Mouse (Mus musculus) bone marrow, adult 2 months (tissue): ENCODE results near the gene P2rx2. TPM values are rescaled to one million over a fixed set of nuclear protein-coding genes. Genes with fewer than 3 reads are reported as not detected.

ENCODE experiments used
- H3K27ac ChIP-seq: fragments of 200-500 bp; 2 replicates; pipeline ENCODE4 v1.5.1; 2012; ENCODE audit warnings: low read depth, mild to moderate bottlenecking, control low read depth, inconsistent platforms, low read length; ENCODE audit not compliant: control insufficient read depth, poor library complexity, insufficient read depth
- H3K4me1 ChIP-seq: fragments of 200-500 bp; 2 replicates; pipeline ENCODE4 v1.6.1; 2011; ENCODE audit warnings: low read length; ENCODE audit not compliant: control insufficient read depth, insufficient read depth
- H3K4me3 ChIP-seq: fragments of 200-500 bp; replicated peaks from 2 replicates; pipeline ENCODE3; 2011; ENCODE audit warnings: mild to moderate bottlenecking, low read depth, low read length, control low read depth; ENCODE audit not compliant: control insufficient read depth
- CTCF ChIP-seq: fragments of 200-500 bp; IDR thresholded peaks from 2 replicates; pipeline ENCODE4 v1.5.1; 2011; ENCODE audit warnings: low read length, control low read depth; ENCODE audit not compliant: control insufficient read depth, insufficient read depth
- POLR2A ChIP-seq: fragments of 200-500 bp; IDR thresholded peaks from 2 replicates; pipeline ENCODE4 v1.6.1; 2011; ENCODE audit warnings: low read depth, mild to moderate bottlenecking, control low read depth, low read length, borderline replicate concordance; ENCODE audit not compliant: control insufficient read depth
- WGBS: fragments of 180-500 bp; shearing (Covaris S2); methylation state at CpG from one replicate; pipeline ENCODE4 v1.1.7; 2018; 5-methylcytosine and 5-hydroxymethylcytosine counted together
- polyA plus RNA-seq: library from polyadenylated mRNA; stranded (reverse); fragments of >200 nt; gene quantifications from 2 replicates; pipeline ENCODE4 v1.2.4, GENCODE M21; 2011; ENCODE audit warnings: low replicate concordance; ENCODE audit not compliant: missing spikeins, insufficient read depth, insufficient read length

Gene P2rx2
- polyA plus RNA-seq, 1 experiment: 1.3 TPM

DNA sequence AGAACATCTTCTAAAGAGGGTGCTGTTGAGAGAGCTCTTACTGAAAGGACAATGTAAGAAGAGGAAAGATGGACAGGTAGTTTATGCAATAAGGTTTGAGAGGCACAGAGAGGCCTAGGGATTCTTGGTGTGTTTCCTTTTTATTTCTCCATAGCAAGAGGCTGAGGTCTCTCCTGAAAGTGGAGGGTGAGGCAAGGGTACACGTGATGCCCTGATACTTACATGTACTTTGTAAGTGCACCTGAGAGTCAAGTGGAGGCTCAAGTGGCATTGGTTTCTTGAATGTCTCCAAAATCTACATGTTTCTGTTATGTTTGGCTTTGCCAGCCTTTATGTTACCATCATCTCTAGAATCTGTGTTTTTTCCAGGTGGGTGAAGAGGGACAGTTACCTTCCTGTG, 46.4 kb downstream of the P2rx2 start:
- TF ChIP-seq CTCF (no peak), POLR2A (no peak)
- Histone ChIP-seq H3K4me1 (no peaks in the 10 kb centered on the region), H3K4me3 (no peak overlapping the region), H3K27ac (no peak overlapping the region)
- WGBS: 88% methylated on average over 1 of the region's 1 CpGs

- 58% methylated on average over 1 of the region's 1 CpGs for WGBS
- H3K4me3 ChIP-seq: no peak overlapping the region
- H3K27ac ChIP-seq: no peak overlapping the region
- no peak for TF ChIP-seq CTCF
- TF ChIP-seq POLR2A: no peak
- H3K4me1 ChIP-seq: no peaks in the 10 kb centered on the region
Observed at GRCm38 (mm10) chr5:110291649-110292048, 51.4 kb downstream of the P2rx2 start.

Other genes with a start within 250 kb of the P2rx2 start
- 0.45 TPM in 1 of 2 replicates, not detected in the other for gene Gm35315, start 248.8 kb downstream of the P2rx2 start, polyA plus RNA-seq
- not detected in 2 replicates for gene Plcxd1, start 243.2 kb downstream of the P2rx2 start, polyA plus RNA-seq
- gene Gtpbp6, start 235.0 kb downstream of the P2rx2 start, polyA plus RNA-seq: 30.6 and 70.2 TPM in 2 replicates
- 1.5 and 3.3 TPM in 2 replicates for gene Zfp605, start 233.1 kb downstream of the P2rx2 start, polyA plus RNA-seq
- gene Chfr, start 207.4 kb downstream of the P2rx2 start, polyA plus RNA-seq: 26.9 and 42.5 TPM in 2 replicates
- gene Golga3, start 166.5 kb downstream of the P2rx2 start, polyA plus RNA-seq: 4.9 and 11.2 TPM in 2 replicates
- 10.0 and 21.0 TPM in 2 replicates for gene Ankle2, start 112.2 kb downstream of the P2rx2 start, polyA plus RNA-seq
- 12.9 and 24.3 TPM in 2 replicates for gene Pgam5, start 73.3 kb downstream of the P2rx2 start, polyA plus RNA-seq
- gene Pxmp2, start 57.0 kb downstream of the P2rx2 start, polyA plus RNA-seq: 7.9 and 33.1 TPM in 2 replicates
- gene Pole, start 56.9 kb downstream of the P2rx2 start, polyA plus RNA-seq: 39.8 and 57.3 TPM in 2 replicates
- not detected in 2 replicates for gene Lrcol1, start 1.5 kb upstream of the P2rx2 start, polyA plus RNA-seq
- 9.8 and 25.6 TPM in 2 replicates for gene Fbrsl1, start 105.3 kb upstream of the P2rx2 start, polyA plus RNA-seq
- not detected in 2 replicates for gene Galnt9, start 201.1 kb upstream of the P2rx2 start, polyA plus RNA-seq